Mouse (Mus musculus) forebrain, embryonic 16.5 days (tissue): ENCODE results near the gene Neurl1b. TPM values are rescaled to one million over a fixed set of nuclear protein-coding genes. Genes with fewer than 3 reads are reported as not detected.

Experiments
- ATAC-seq: fragments of 200-750 bp; cut with Nextera tagmentation; 2 replicates; pipeline ENCODE4 v1.8.0; 2017; ENCODE audit warnings: mild to moderate bottlenecking, moderate library complexity
- H3K27ac ChIP-seq: fragments of 300-500 bp; sonication (generic); 2 replicates; pipeline ENCODE4 v1.5.1; 2014; ENCODE audit warnings: low read length, control low read depth
- H3K27me3 ChIP-seq: fragments of 300-500 bp; sonication (generic); replicated peaks from 2 replicates; pipeline ENCODE4 v1.6.1; 2014; ENCODE audit warnings: low read length; ENCODE audit not compliant: control insufficient read depth, insufficient read depth
- H3K36me3 ChIP-seq: fragments of 300-500 bp; sonication (generic); 2 replicates; pipeline ENCODE4 v1.6.1; 2014; ENCODE audit not compliant: control insufficient read depth, insufficient read depth
- H3K4me1 ChIP-seq: fragments of 300-500 bp; sonication (generic); replicated peaks from 2 replicates; pipeline ENCODE4 v1.6.1; 2014; ENCODE audit warnings: low read length; ENCODE audit not compliant: control insufficient read depth, insufficient read depth
- H3K4me2 ChIP-seq: fragments of 300-500 bp; sonication (generic); 2 replicates; pipeline ENCODE4 v1.6.1; 2014; ENCODE audit warnings: mild to moderate bottlenecking, low read length, control low read depth
- H3K4me3 ChIP-seq: fragments of 300-500 bp; sonication (generic); replicated peaks from 2 replicates; pipeline ENCODE4 v1.5.1; 2014; ENCODE audit warnings: mild to moderate bottlenecking, low read length, control low read depth
- H3K9ac ChIP-seq: fragments of 300-500 bp; sonication (generic); replicated peaks from 2 replicates; pipeline ENCODE4 v1.6.1; 2014; ENCODE audit warnings: low read depth, low read length, control low read depth
- H3K9me3 ChIP-seq: fragments of 300-500 bp; sonication (generic); 2 replicates; pipeline ENCODE4 v1.6.1; 2016; ENCODE audit warnings: low read length; ENCODE audit not compliant: control insufficient read depth
- WGBS: fragments of 180-500 bp; shearing (Covaris S2); extraction: QIAGEN DNeasy Blood & Tissue Kit; methylation state at CpG from one replicate; pipeline ENCODE4 v1.1.7; 2014; 5-methylcytosine and 5-hydroxymethylcytosine counted together
- polyA plus RNA-seq: library from polyadenylated mRNA; unstranded; fragments of >200 nt; fragmentation: Nextera tagmentation; extraction: Ambion mirVana; gene quantifications from 2 replicates; pipeline ENCODE4 v1.2.1, GENCODE M21; 2015

Neurl1b gene
- polyA plus RNA-seq, 1 experiment from 2014 or later: 4.1 TPM

DNA sequence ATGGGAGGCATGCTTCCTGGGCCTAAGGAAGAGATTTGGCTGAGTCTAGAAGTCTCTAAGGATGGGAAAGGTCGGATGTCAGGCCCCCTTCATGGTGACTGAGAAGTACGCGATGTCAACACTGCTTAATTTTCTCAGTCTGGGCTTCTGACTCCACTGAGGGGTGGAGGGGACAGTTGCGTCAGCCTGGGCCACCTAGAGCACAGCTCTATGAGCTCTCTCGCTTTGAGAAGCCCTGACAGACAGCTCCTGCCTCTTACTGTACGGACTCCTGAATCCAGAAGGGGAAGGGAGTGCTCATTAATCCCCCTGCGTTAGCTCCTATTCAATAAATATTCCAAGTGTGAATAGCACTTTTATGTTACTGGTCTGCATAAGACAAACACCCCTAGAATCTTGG, 43.4 kb downstream of the Neurl1b start:
- no peaks in the 10 kb centered on the region for H3K4me1 ChIP-seq
- no peak for ATAC-seq
- no peaks in the 10 kb centered on the region for H3K9me3 ChIP-seq
- H3K36me3 ChIP-seq: no peaks in the 10 kb centered on the region
- no peak overlapping the region for H3K27ac ChIP-seq
- WGBS: 53% methylated on average over 7 of the region's 7 CpGs
- no peak overlapping the region for H3K4me3 ChIP-seq
- H3K9ac ChIP-seq: no peak overlapping the region
- no peak overlapping the region for H3K4me2 ChIP-seq
- H3K27me3 ChIP-seq: no peaks in the 10 kb centered on the region

GRCm38 (mm10) chr17:26462634-26463170, 48.1 kb downstream of the Neurl1b start:
- Histone ChIP-seq H3K27me3 (no peaks in the 10 kb centered on the region), H3K4me2 (no peak overlapping the region), H3K27ac (no peak overlapping the region), H3K36me3 (no peaks in the 10 kb centered on the region), H3K9me3 (no peaks in the 10 kb centered on the region), H3K4me3 (no peak overlapping the region), H3K4me1 (peaks cover 3% of the 10 kb centered on the region; the same call in 1 of the 2 replicates), H3K9ac (peak overlapping the region; percentile 34; the same call in 1 of the 2 replicates)
- WGBS: 30% methylated on average over 12 of the region's 12 CpGs
- ATAC-seq: no peak; the same call in 1 of the 2 replicates

GRCm38 (mm10) chr17:26463432-26463831, 48.8 kb downstream of the Neurl1b start:
- no peak overlapping the region for H3K4me2 ChIP-seq
- WGBS: 84% methylated on average over 5 of the region's 5 CpGs
- ATAC-seq: no peak
- no peaks in the 10 kb centered on the region for H3K9me3 ChIP-seq
- H3K27ac ChIP-seq: no peak overlapping the region
- H3K4me3 ChIP-seq: no peak overlapping the region
- no peak overlapping the region for H3K9ac ChIP-seq
- H3K36me3 ChIP-seq: no peaks in the 10 kb centered on the region
- H3K4me1 ChIP-seq: peaks cover 3% of the 10 kb centered on the region; the same call in 1 of the 2 replicates
- H3K27me3 ChIP-seq: no peaks in the 10 kb centered on the region

DNA sequence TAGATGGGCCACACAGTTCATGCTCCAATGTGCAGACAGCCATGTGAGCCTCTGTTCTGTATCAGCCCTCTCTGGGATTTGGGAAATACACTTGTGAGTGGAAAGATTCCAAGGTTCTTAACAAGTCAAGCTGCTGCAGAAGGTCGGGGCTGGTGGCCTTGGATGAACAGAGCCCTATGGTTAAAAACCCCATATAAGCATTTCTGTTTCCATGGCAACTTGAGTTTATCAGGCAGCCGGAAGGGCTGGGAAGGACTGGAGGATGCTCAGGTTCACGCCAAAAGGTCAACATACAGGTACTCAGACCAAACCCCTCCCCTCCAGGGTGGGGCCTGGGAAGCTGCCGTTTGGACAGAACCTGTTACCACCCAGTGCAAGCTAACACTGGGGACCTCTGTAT, 49.4 kb downstream of the Neurl1b start:
- Histone ChIP-seq H3K27ac (no peak overlapping the region), H3K4me3 (no peak overlapping the region), H3K9me3 (no peaks in the 10 kb centered on the region), H3K36me3 (no peaks in the 10 kb centered on the region), H3K27me3 (no peaks in the 10 kb centered on the region), H3K4me2 (no peak overlapping the region), H3K9ac (no peak overlapping the region), H3K4me1 (peaks cover 3% of the 10 kb centered on the region; the same call in 1 of the 2 replicates)
- ATAC-seq: no peak
- 54% methylated on average over 4 of the region's 4 CpGs for WGBS

DNA sequence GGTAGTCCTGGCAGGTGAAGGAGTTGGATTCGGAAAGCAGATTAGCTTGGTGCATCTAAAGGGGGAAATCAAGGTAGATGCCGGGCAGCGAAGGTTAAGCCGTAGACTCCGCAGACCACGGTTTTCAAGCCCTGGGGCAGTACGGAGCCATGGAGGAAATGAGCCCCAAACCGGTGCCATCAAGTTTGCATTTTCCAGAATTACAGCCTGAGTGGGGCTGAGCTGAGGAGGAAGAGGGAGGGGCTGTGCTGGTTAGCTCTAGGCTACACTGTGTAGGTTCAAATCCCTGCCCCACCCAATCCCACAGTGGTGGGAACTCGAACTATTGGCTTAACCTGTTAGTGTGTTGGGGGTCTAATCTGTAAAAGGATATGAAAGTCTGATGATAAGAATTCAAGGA, 49.9 kb downstream of the Neurl1b start:
- Histone ChIP-seq H3K4me3 (no peak overlapping the region), H3K9ac (no peak overlapping the region), H3K4me2 (no peak overlapping the region), H3K4me1 (peaks cover 3% of the 10 kb centered on the region; the same call in 1 of the 2 replicates), H3K9me3 (no peaks in the 10 kb centered on the region), H3K36me3 (no peaks in the 10 kb centered on the region), H3K27me3 (no peaks in the 10 kb centered on the region), H3K27ac (no peak overlapping the region)
- 83% methylated on average over 9 of the region's 9 CpGs for WGBS
- ATAC-seq: no peak

GRCm38 (mm10) chr17:26464972-26465371, 50.3 kb downstream of the Neurl1b start:
- H3K27ac ChIP-seq: no peak overlapping the region
- ATAC-seq: no peak
- 79% methylated on average over 7 of the region's 7 CpGs for WGBS

DNA sequence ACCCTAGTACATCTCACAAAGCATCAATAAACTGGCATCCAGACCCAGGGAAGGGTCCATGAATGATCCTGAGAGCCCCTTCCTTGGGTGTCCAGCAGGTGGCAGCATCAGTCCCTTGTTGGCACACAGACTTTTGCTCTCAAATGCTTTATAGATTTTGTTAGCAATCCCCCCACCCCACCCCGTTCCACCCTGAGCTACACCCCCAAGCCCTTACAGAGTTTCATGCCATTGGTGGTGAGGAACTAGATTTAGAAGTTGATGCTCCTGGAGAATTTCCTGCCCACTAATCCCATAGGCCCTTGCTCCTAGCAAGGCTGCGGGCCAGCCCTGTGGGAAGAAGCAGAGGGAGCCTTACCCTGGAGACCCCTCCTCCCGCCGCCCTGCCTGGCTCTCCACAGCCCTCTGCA, 52.1 kb downstream of the Neurl1b start:
- no peaks in the 10 kb centered on the region for H3K36me3 ChIP-seq
- H3K4me1 ChIP-seq: peaks cover 3% of the 10 kb centered on the region; the same call in 1 of the 2 replicates
- ATAC-seq: peak; percentile 73
- H3K9me3 ChIP-seq: no peaks in the 10 kb centered on the region
- no peak overlapping the region for H3K9ac ChIP-seq
- WGBS: 3% methylated on average over 4 of the region's 4 CpGs
- H3K27me3 ChIP-seq: no peaks in the 10 kb centered on the region
- H3K4me2 ChIP-seq: peak overlapping the region; percentile 18; the same call in 1 of the 2 replicates
- H3K4me3 ChIP-seq: no peak overlapping the region
- H3K27ac ChIP-seq: no peak overlapping the region

More at GRCm38 (mm10) chr17:26464972-26465371, 50.3 kb downstream of the Neurl1b start:
- peaks cover 3% of the 10 kb centered on the region; the same call in 1 of the 2 replicates for H3K4me1 ChIP-seq
- H3K4me2 ChIP-seq: no peak overlapping the region
- no peaks in the 10 kb centered on the region for H3K27me3 ChIP-seq
- H3K4me3 ChIP-seq: no peak overlapping the region
- no peaks in the 10 kb centered on the region for H3K36me3 ChIP-seq
- H3K9ac ChIP-seq: no peak overlapping the region
- no peaks in the 10 kb centered on the region for H3K9me3 ChIP-seq

GRCm38 (mm10) chr17:26467619-26468018, 53.0 kb downstream of the Neurl1b start:
- no peak overlapping the region for H3K4me2 ChIP-seq
- H3K4me3 ChIP-seq: no peak overlapping the region
- WGBS: 77% methylated on average over 4 of the region's 4 CpGs
- H3K27me3 ChIP-seq: no peaks in the 10 kb centered on the region
- no peak overlapping the region for H3K9ac ChIP-seq
- H3K36me3 ChIP-seq: no peaks in the 10 kb centered on the region
- peaks cover 3% of the 10 kb centered on the region; the same call in 1 of the 2 replicates for H3K4me1 ChIP-seq
- no peak overlapping the region for H3K27ac ChIP-seq
- no peaks in the 10 kb centered on the region for H3K9me3 ChIP-seq
- no peak for ATAC-seq

GRCm38 (mm10) chr17:26468102-26468894, 53.7 kb downstream of the Neurl1b start:
- Histone ChIP-seq H3K9ac (no peak overlapping the region), H3K36me3 (no peaks in the 10 kb centered on the region), H3K27ac (no peak overlapping the region), H3K4me3 (no peak overlapping the region), H3K4me1 (peaks cover 3% of the 10 kb centered on the region; the same call in 1 of the 2 replicates), H3K4me2 (no peak overlapping the region), H3K27me3 (no peaks in the 10 kb centered on the region), H3K9me3 (no peaks in the 10 kb centered on the region)
- WGBS: 86% methylated on average over 13 of the region's 13 CpGs
- no peak for ATAC-seq
